Mouse (Mus musculus): ENCODE data around the gene Atp8a2. TPM values are rescaled to one million over a fixed set of nuclear protein-coding genes. Genes with fewer than 3 reads are reported as not detected.

Gene Atp8a2
- total RNA-seq, 1 experiment = 0.62 TPM

- H3K36me3 ChIP-seq (ENCODE audit: control insufficient read depth, insufficient read depth, low read length, poor library complexity, severe bottlenecking) = no peaks in the 10 kb centered on the region
- no peak overlapping the region for H3K4me3 ChIP-seq (ENCODE audit: insufficient read depth in 1 of 2, low read depth in 1 of 2, low read length in 2 of 2, poor library complexity in 1 of 2, severe bottlenecking in 1 of 2)
- no peaks in the 10 kb centered on the region for H3K4me1 ChIP-seq (ENCODE audit: control insufficient read depth in 2 of 2, insufficient read depth in 2 of 2, low read length in 2 of 2, poor library complexity in 1 of 2)
- in situ Hi-C loops (cut with MboI; ENCODE audit: low sequenced_read_pairs in 2 of 2, unreplicated experiment in 2 of 2) = no loop called here
- DNase-seq (ENCODE audit: low read depth, low spot score) = no peak
- H3K9me3 ChIP-seq (ENCODE audit: control insufficient read depth, insufficient read depth, low read depth, low read length) = no peaks in the 10 kb centered on the region
- no peak overlapping the region for H3K9ac ChIP-seq (ENCODE audit: insufficient read depth, low read depth, low read length, poor library complexity, severe bottlenecking)
- TF ChIP-seq CHD2 (IDR thresholded peaks at IDR 0.05; ENCODE audit: low read depth, low read length) (no peak), MAFK (IDR thresholded peaks at IDR 0.05; ENCODE audit: insufficient read depth, low read depth, low read length) (no peak), HCFC1 (IDR thresholded peaks at IDR 0.05; ENCODE audit: borderline replicate concordance, insufficient read depth, low read length) (no peak), ZNF384 (IDR thresholded peaks at IDR 0.05; ENCODE audit: low read depth, low read length) (no peak)
- no peak overlapping the region for H3K27ac ChIP-seq (ENCODE audit: insufficient read depth, low read depth, low read length, poor library complexity, severe bottlenecking)
Measured at GRCm38 (mm10) chr14:59638906-59639703, 557.9 kb downstream of the Atp8a2 start.

GRCm38 (mm10) chr14:59633988-59634387, 563.0 kb downstream of the Atp8a2 start:
- H3K4me1 ChIP-seq (ENCODE audit: control insufficient read depth in 2 of 2, insufficient read depth in 2 of 2, low read length in 2 of 2, poor library complexity in 1 of 2) = no peaks in the 10 kb centered on the region
- TF ChIP-seq ZC3H11A (IDR thresholded peaks at IDR 0.05; ENCODE audit: borderline replicate concordance, low read depth, low read length) = no peak
- no peak for TF ChIP-seq ZNF384 (IDR thresholded peaks at IDR 0.05; ENCODE audit: low read depth, low read length)
- no peak for TF ChIP-seq MAFK (IDR thresholded peaks at IDR 0.05; ENCODE audit: insufficient read depth, low read depth, low read length)
- no peak for TF ChIP-seq CHD2 (IDR thresholded peaks at IDR 0.05; ENCODE audit: low read depth, low read length)
- H3K9ac ChIP-seq (ENCODE audit: insufficient read depth, low read depth, low read length, poor library complexity, severe bottlenecking) = no peak overlapping the region
- no peak overlapping the region for H3K27ac ChIP-seq (ENCODE audit: insufficient read depth, low read depth, low read length, poor library complexity, severe bottlenecking)
- no peaks in the 10 kb centered on the region for H3K9me3 ChIP-seq (ENCODE audit: control insufficient read depth, insufficient read depth, low read depth, low read length)
- H3K36me3 ChIP-seq (ENCODE audit: control insufficient read depth, insufficient read depth, low read length, poor library complexity, severe bottlenecking) = peaks cover 8% of the 10 kb centered on the region; the same call in 1 of the 2 replicates
- no peak for DNase-seq (ENCODE audit: low read depth, low spot score)
- H3K4me3 ChIP-seq (ENCODE audit: insufficient read depth in 1 of 2, low read depth in 1 of 2, low read length in 2 of 2, poor library complexity in 1 of 2, severe bottlenecking in 1 of 2) = no peak overlapping the region
- in situ Hi-C loops (cut with MboI; ENCODE audit: low sequenced_read_pairs in 2 of 2, unreplicated experiment in 2 of 2) = no loop called here

DNA sequence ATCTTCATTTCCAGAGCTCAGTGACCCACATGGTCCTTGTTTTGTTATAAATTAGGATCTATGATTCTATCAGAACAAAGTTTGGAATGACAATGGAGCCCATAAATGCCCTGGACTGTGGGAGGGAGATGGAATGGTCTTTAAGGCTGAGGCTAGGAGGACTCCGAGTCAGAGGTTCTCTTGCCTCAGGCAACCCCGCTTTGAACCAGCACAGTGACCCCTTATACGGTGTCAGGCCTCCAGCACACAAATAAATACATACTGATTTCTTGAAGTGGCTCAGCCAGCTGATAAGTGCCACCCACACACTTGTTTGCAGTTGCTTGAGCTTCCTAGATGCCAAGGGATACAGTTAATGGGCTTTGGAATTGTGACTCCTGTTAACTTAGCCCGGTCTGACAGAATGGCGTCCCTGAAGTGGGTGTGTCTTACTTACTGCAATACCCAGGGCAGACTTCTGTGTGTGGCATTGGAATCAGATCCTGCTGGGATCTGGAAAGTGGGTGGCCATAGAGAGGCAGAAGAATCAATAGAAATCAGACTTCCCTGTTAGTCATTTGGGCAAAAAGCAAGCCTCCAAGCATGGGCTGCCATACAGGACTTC, 563.6 kb downstream of the Atp8a2 start:
- Histone ChIP-seq H3K4me3 (ENCODE audit: insufficient read depth in 1 of 2, low read depth in 1 of 2, low read length in 2 of 2, poor library complexity in 1 of 2, severe bottlenecking in 1 of 2) (no peak overlapping the region), H3K4me1 (ENCODE audit: control insufficient read depth in 2 of 2, insufficient read depth in 2 of 2, low read length in 2 of 2, poor library complexity in 1 of 2) (no peaks in the 10 kb centered on the region), H3K36me3 (ENCODE audit: control insufficient read depth, insufficient read depth, low read length, poor library complexity, severe bottlenecking) (peaks cover 8% of the 10 kb centered on the region; the same call in 1 of the 2 replicates), H3K9ac (ENCODE audit: insufficient read depth, low read depth, low read length, poor library complexity, severe bottlenecking) (no peak overlapping the region), H3K9me3 (ENCODE audit: control insufficient read depth, insufficient read depth, low read depth, low read length) (no peaks in the 10 kb centered on the region), H3K27ac (ENCODE audit: insufficient read depth, low read depth, low read length, poor library complexity, severe bottlenecking) (no peak overlapping the region)
- DNase-seq (ENCODE audit: low read depth, low spot score) = no peak
- in situ Hi-C loops (cut with MboI; ENCODE audit: low sequenced_read_pairs in 2 of 2, unreplicated experiment in 2 of 2) = no loop called here
- TF ChIP-seq HCFC1 (IDR thresholded peaks at IDR 0.05; ENCODE audit: borderline replicate concordance, insufficient read depth, low read length) (no peak), MAFK (IDR thresholded peaks at IDR 0.05; ENCODE audit: insufficient read depth, low read depth, low read length) (no peak), ZC3H11A (IDR thresholded peaks at IDR 0.05; ENCODE audit: borderline replicate concordance, low read depth, low read length) (no peak), CHD2 (IDR thresholded peaks at IDR 0.05; ENCODE audit: low read depth, low read length) (no peak), ZNF384 (IDR thresholded peaks at IDR 0.05; ENCODE audit: low read depth, low read length) (no peak)

- no peaks in the 10 kb centered on the region; a peak in 1 of 4 replicates for H3K4me1 ChIP-seq (ENCODE audit: control insufficient read depth in 2 of 2, insufficient read depth in 2 of 2, low read length in 2 of 2, poor library complexity in 1 of 2)
- no peak for DNase-seq (ENCODE audit: low read depth, low spot score)
- no peak overlapping the region for H3K27ac ChIP-seq (ENCODE audit: insufficient read depth, low read depth, low read length, poor library complexity, severe bottlenecking)
- H3K4me3 ChIP-seq (ENCODE audit: insufficient read depth in 1 of 2, low read depth in 1 of 2, low read length in 2 of 2, poor library complexity in 1 of 2, severe bottlenecking in 1 of 2) = no peak overlapping the region
- no peak overlapping the region for H3K9ac ChIP-seq (ENCODE audit: insufficient read depth, low read depth, low read length, poor library complexity, severe bottlenecking)
- in situ Hi-C loops (cut with MboI; ENCODE audit: low sequenced_read_pairs in 2 of 2, unreplicated experiment in 2 of 2) = no loop called here
- no peaks in the 10 kb centered on the region for H3K9me3 ChIP-seq (ENCODE audit: control insufficient read depth, insufficient read depth, low read depth, low read length)
- TF ChIP-seq ZC3H11A (IDR thresholded peaks at IDR 0.05; ENCODE audit: borderline replicate concordance, low read depth, low read length) (no peak), CHD2 (IDR thresholded peaks at IDR 0.05; ENCODE audit: low read depth, low read length) (no peak), ZNF384 (IDR thresholded peaks at IDR 0.05; ENCODE audit: low read depth, low read length) (no peak), HCFC1 (IDR thresholded peaks at IDR 0.05; ENCODE audit: borderline replicate concordance, insufficient read depth, low read length) (no peak), MAFK (IDR thresholded peaks at IDR 0.05; ENCODE audit: insufficient read depth, low read depth, low read length) (no peak)
- H3K36me3 ChIP-seq (ENCODE audit: control insufficient read depth, insufficient read depth, low read length, poor library complexity, severe bottlenecking) = peaks cover 8% of the 10 kb centered on the region; the same call in 1 of the 2 replicates
Measured at GRCm38 (mm10) chr14:59632067-59632466, 564.9 kb downstream of the Atp8a2 start.
